ENCODE assay signal across 9 mouse cellular contexts in genomic region chr4:141244401-141244800, GRCm38 (mm10). TPM values are rescaled to one million over a fixed set of nuclear protein-coding genes. Genes with fewer than 3 reads are reported as not detected.
DNase-seq lines count a peak whose midpoint lies in the region; ATAC-seq and TF ChIP-seq lines count a peak whose summit lies in the region.
"Had no signal": no experiment of that assay in that cellular context is flagged by ENCODE, and none has a peak within 500 bp of the region (broad histone marks: within the 10 kb centered on the region; RNA-seq: fewer than 3 reads in every experiment).

No protein-coding gene starts in this region.

- 65% methylated on average over 5 of the region's 5 CpGs for WGBS in heart, postnatal 0 days
- 54% methylated on average over 5 of the region's 5 CpGs for whole genome bisulfite sequencing in heart, embryonic 11.5 days (ENCODE audit: insufficient replicate concordance)
- WGBS in forebrain, embryonic 16.5 days: 36% methylated on average over 5 of the region's 5 CpGs
- 30% methylated on average over 5 of the region's 5 CpGs for WGBS in midbrain, embryonic 14.5 days

- H3K4me2 ChIP-seq in heart, postnatal 0 days (ENCODE audit: low read depth, low read length): no peak overlapping the region
- H3K4me2 ChIP-seq in heart, embryonic 11.5 days: no peak overlapping the region
- H3K4me2 ChIP-seq in forebrain, embryonic 16.5 days (ENCODE audit: low read length): no peak overlapping the region
- peak overlapping the region; percentile 7; the same call in 1 of the 2 replicates for H3K4me2 ChIP-seq in midbrain, embryonic 14.5 days (ENCODE audit: low read length)

- H3K9me3 ChIP-seq in heart, postnatal 0 days (replicated peaks; ENCODE audit: control insufficient read depth, low read length): no peaks in the 10 kb centered on the region
- no peaks in the 10 kb centered on the region for H3K9me3 ChIP-seq in heart, embryonic 11.5 days (replicated peaks; ENCODE audit: control insufficient read depth, low read length)
- H3K9me3 ChIP-seq in forebrain, embryonic 16.5 days (ENCODE audit: control insufficient read depth, low read length): no peaks in the 10 kb centered on the region
- no peaks in the 10 kb centered on the region for H3K9me3 ChIP-seq in midbrain, embryonic 14.5 days (ENCODE audit: control insufficient read depth, low read length)

- TF ChIP-seq CTCF in heart, postnatal 0 days (IDR thresholded peaks at IDR 0.05; ENCODE audit: low read depth): no peak

- peaks cover 17% of the 10 kb centered on the region; the same call in 1 of the 2 replicates for H3K4me1 ChIP-seq in heart, postnatal 0 days (ENCODE audit: control insufficient read depth, insufficient read depth)
- H3K4me1 ChIP-seq in heart, embryonic 11.5 days (ENCODE audit: control insufficient read depth, insufficient read depth, low read length): peaks cover 35% of the 10 kb centered on the region
- H3K4me1 ChIP-seq in forebrain, embryonic 16.5 days (replicated peaks; ENCODE audit: control insufficient read depth, insufficient read depth, low read length): peaks cover 53% of the 10 kb centered on the region
- peaks cover 41% of the 10 kb centered on the region for H3K4me1 ChIP-seq in midbrain, embryonic 14.5 days (ENCODE audit: control insufficient read depth, insufficient read depth, low read length)

- peaks cover 67% of the 10 kb centered on the region for H3K27me3 ChIP-seq in heart, postnatal 0 days (ENCODE audit: control insufficient read depth, insufficient read depth, low read length)
- peaks cover 98% of the 10 kb centered on the region for H3K27me3 ChIP-seq in heart, embryonic 11.5 days (ENCODE audit: control insufficient read depth, insufficient read depth, low read length)
- H3K27me3 ChIP-seq in forebrain, embryonic 16.5 days (replicated peaks; ENCODE audit: control insufficient read depth, insufficient read depth, low read length): peaks cover 36% of the 10 kb centered on the region
- H3K27me3 ChIP-seq in midbrain, embryonic 14.5 days (ENCODE audit: control insufficient read depth, insufficient read depth, low read length): peaks cover 73% of the 10 kb centered on the region

- no peak for DNase-seq in heart, postnatal 0 days (ENCODE audit: low spot score)
- DNase-seq in brain, adult 2 months (ENCODE audit: low read depth, low spot score): peak; percentile 59
- DNase-seq in midbrain, embryonic 14.5 days: peak; percentile 28
- DNase-seq in spleen, postnatal 4 days (ENCODE audit: low spot score in 2 of 2): no peak
- no peak for DNase-seq in thymus, postnatal 14 days

- no peak overlapping the region for H3K4me3 ChIP-seq in heart, postnatal 0 days (ENCODE audit: low read depth, low read length)
- H3K4me3 ChIP-seq in heart, embryonic 11.5 days (ENCODE audit: low read depth, low read length): no peak overlapping the region
- H3K4me3 ChIP-seq in forebrain, embryonic 16.5 days (replicated peaks; ENCODE audit: low read length): no peak overlapping the region
- H3K4me3 ChIP-seq in midbrain, embryonic 14.5 days (replicated peaks; ENCODE audit: low read depth, low read length): no peak overlapping the region

- 0 out of 2 replicates have a peak overlapping the region, but pooled peaks have one; percentile 3 for H3K27ac ChIP-seq in heart, postnatal 0 days (ENCODE audit: low read depth)
- H3K27ac ChIP-seq in heart, embryonic 11.5 days (ENCODE audit: low read depth, low read length): no peak overlapping the region
- peak overlapping the region; percentile 76 for H3K27ac ChIP-seq in forebrain, embryonic 16.5 days (ENCODE audit: low read length)
- H3K27ac ChIP-seq in midbrain, embryonic 14.5 days (replicated peaks; ENCODE audit: low read depth, low read length): peak overlapping the region; percentile 81

- ATAC-seq in heart, postnatal 0 days (ENCODE audit: insufficient read depth, low read depth): no peak
- ATAC-seq in heart, embryonic 11.5 days (replicated peaks; ENCODE audit: insufficient number of reproducible peaks, low FRiP score, low TSS enrichment): no peak
- ATAC-seq in forebrain, embryonic 16.5 days: peak; percentile 4; the same call in 1 of the 2 replicates
- no peak for ATAC-seq in midbrain, embryonic 14.5 days (ENCODE audit: low FRiP score, low TSS enrichment)
- no peak for ATAC-seq in inflammation-experienced regulatory T-cells, adult 6 months
- ATAC-seq: liver, postnatal 0 days had no signal

- no peak for TF ChIP-seq EP300 in heart, postnatal 0 days (IDR thresholded peaks at IDR 0.05; ENCODE audit: low read depth)

- no peaks in the 10 kb centered on the region for H3K36me3 ChIP-seq in heart, postnatal 0 days (replicated peaks; ENCODE audit: control insufficient read depth, insufficient read depth, low read length)
- no peaks in the 10 kb centered on the region for H3K36me3 ChIP-seq in heart, embryonic 11.5 days (ENCODE audit: control insufficient read depth, insufficient read depth, low read length)
- no peaks in the 10 kb centered on the region for H3K36me3 ChIP-seq in forebrain, embryonic 16.5 days (ENCODE audit: control insufficient read depth, insufficient read depth)
- H3K36me3 ChIP-seq in midbrain, embryonic 14.5 days (ENCODE audit: control insufficient read depth, insufficient read depth, low read length): no peaks in the 10 kb centered on the region

- H3K9ac ChIP-seq in heart, postnatal 0 days (replicated peaks; ENCODE audit: low read depth, low read length): no peak overlapping the region
- H3K9ac ChIP-seq in heart, embryonic 11.5 days (ENCODE audit: low read depth, low read length): no peak overlapping the region
- 0 out of 2 replicates have a peak overlapping the region, but pooled peaks have one; percentile 9 for H3K9ac ChIP-seq in forebrain, embryonic 16.5 days (replicated peaks; ENCODE audit: low read depth, low read length)
- no peak overlapping the region; the same call in 1 of the 2 replicates for H3K9ac ChIP-seq in midbrain, embryonic 14.5 days (replicated peaks; ENCODE audit: low read length)
- H3K9ac ChIP-seq: liver, postnatal 0 days had no signal

RNA-seq across cellular contexts. Expression of gene Arhgef19, which starts 5.1 kb away (rescaled TPM):
- 0.66 and 2.5 TPM in 2 replicates for total RNA-seq in heart, postnatal 0 days (2014; rRNA removed; ENCODE audit: low replicate concordance)
- 1.5 and 1.6 TPM in 2 replicates for polyA plus RNA-seq in heart, postnatal 0 days (2015; fragmentation: Nextera tagmentation; extraction: Ambion mirVana)
- 1.2 and 1.3 TPM in 2 replicates for polyA plus RNA-seq in heart, embryonic 11.5 days (2014; fragmentation: Nextera tagmentation; extraction: Ambion mirVana)
- 0.71 and 1.1 TPM in 2 replicates for polyA plus RNA-seq in forebrain, embryonic 16.5 days (2015; fragmentation: Nextera tagmentation; extraction: Ambion mirVana)
- 0.84 and 0.89 TPM in 2 replicates for polyA plus RNA-seq in midbrain, embryonic 14.5 days (2014; fragmentation: Nextera tagmentation; extraction: Ambion mirVana)
- not detected for polyA plus RNA-seq in inflammation-experienced regulatory T-cells, adult 6 months (2017; shearing (Covaris generic))

RNA-seq across cellular contexts. Expression of gene Rsg1, which starts 30.6 kb away (rescaled TPM):
- total RNA-seq in heart, postnatal 0 days (2014; rRNA removed; ENCODE audit: low replicate concordance): 13.2 TPM in 1 of 2 replicates, not detected in the other
- 1.3 and 1.6 TPM in 2 replicates for polyA plus RNA-seq in heart, postnatal 0 days (2015; fragmentation: Nextera tagmentation; extraction: Ambion mirVana)
- 2.0 and 2.4 TPM in 2 replicates for polyA plus RNA-seq in heart, embryonic 11.5 days (2014; fragmentation: Nextera tagmentation; extraction: Ambion mirVana)
- 8.3 and 11.0 TPM in 2 replicates for polyA plus RNA-seq in forebrain, embryonic 16.5 days (2015; fragmentation: Nextera tagmentation; extraction: Ambion mirVana)
- polyA plus RNA-seq in midbrain, embryonic 14.5 days (2014; fragmentation: Nextera tagmentation; extraction: Ambion mirVana): 5.7 and 7.8 TPM in 2 replicates
- 1 to 10 TPM; 1.7 to 6.1 (median 3.3) TPM for polyA plus RNA-seq in inflammation-experienced regulatory T-cells, adult 6 months (2017; shearing (Covaris generic))

RNA-seq across cellular contexts. Expression of gene Epha2, which starts 56.6 kb away (rescaled TPM):
- 10.1 and 11.7 TPM in 2 replicates for total RNA-seq in heart, postnatal 0 days (2014; rRNA removed; ENCODE audit: low replicate concordance)
- 1.4 TPM in 2 replicates for polyA plus RNA-seq in heart, postnatal 0 days (2015; fragmentation: Nextera tagmentation; extraction: Ambion mirVana)
- polyA plus RNA-seq in heart, embryonic 11.5 days (2014; fragmentation: Nextera tagmentation; extraction: Ambion mirVana): 3.1 and 3.6 TPM in 2 replicates
- polyA plus RNA-seq in forebrain, embryonic 16.5 days (2015; fragmentation: Nextera tagmentation; extraction: Ambion mirVana): 0.92 and 1.5 TPM in 2 replicates
- 1.2 and 1.7 TPM in 2 replicates for polyA plus RNA-seq in midbrain, embryonic 14.5 days (2014; fragmentation: Nextera tagmentation; extraction: Ambion mirVana)
- not detected for polyA plus RNA-seq in inflammation-experienced regulatory T-cells, adult 6 months (2017; shearing (Covaris generic))

Comparison
In these comparisons a context has a peak if more than half of its experiments do, and no peak if none do; other contexts are left out.
1. DNase-seq: peak in brain, adult 2 months (single experiment) and midbrain, embryonic 14.5 days (single experiment); none in heart, postnatal 0 days (single experiment), spleen, postnatal 4 days (0 of 2) and thymus, postnatal 14 days (single experiment).